Mouse (Mus musculus) midbrain, postnatal 0 days (tissue): ENCODE data around the gene Slc1a2. TPM values are rescaled to one million over a fixed set of nuclear protein-coding genes. Genes with fewer than 3 reads are reported as not detected.

Source experiments
- ATAC-seq: fragments of 200-750 bp; cut with Nextera tagmentation; 2 replicates; pipeline ENCODE4 v1.8.0; 2017; ENCODE audit warnings: moderate number of reproducible peaks, mild to moderate bottlenecking, moderate TSS enrichment, moderate library complexity; ENCODE audit not compliant: low FRiP score
- DNase-seq: peaks from one replicate; pipeline ENCODE4 v3.0.0-alpha.2; 2015; ENCODE audit warnings: low spot score
- H3K27ac ChIP-seq: fragments of 300-500 bp; sonication (generic); 2 replicates; pipeline ENCODE4 v1.5.1; 2014; ENCODE audit warnings: low read depth, mild to moderate bottlenecking, low read length, mixed read lengths
- H3K27me3 ChIP-seq: fragments of 300-500 bp; sonication (generic); 2 replicates; pipeline ENCODE4 v1.6.1; 2014; ENCODE audit warnings: low read length, control low read depth, mixed read lengths; ENCODE audit not compliant: insufficient read depth
- H3K36me3 ChIP-seq: fragments of 300-500 bp; sonication (generic); 2 replicates; pipeline ENCODE4 v1.6.1; 2014; ENCODE audit warnings: low read length, control low read depth, mixed read lengths; ENCODE audit not compliant: insufficient read depth
- H3K4me1 ChIP-seq: fragments of 300-500 bp; sonication (generic); 2 replicates; pipeline ENCODE4 v1.6.1; 2014; ENCODE audit warnings: mild to moderate bottlenecking, control low read depth, antibody characterized with exemption, low read length, mixed read lengths; ENCODE audit not compliant: insufficient read depth
- H3K4me2 ChIP-seq: fragments of 300-500 bp; sonication (generic); 2 replicates; pipeline ENCODE4 v1.6.1; 2014; ENCODE audit warnings: low read depth, mild to moderate bottlenecking, low read length, mixed read lengths; ENCODE audit not compliant: poor library complexity, severe bottlenecking
- H3K4me3 ChIP-seq: fragments of 300-500 bp; sonication (generic); 2 replicates; pipeline ENCODE4 v1.5.1; 2014; ENCODE audit warnings: low read depth, mild to moderate bottlenecking, low read length, moderate library complexity
- H3K9ac ChIP-seq: fragments of 300-500 bp; sonication (generic); replicated peaks from 2 replicates; pipeline ENCODE4 v1.6.1; 2014; ENCODE audit warnings: mild to moderate bottlenecking, low read length, moderate library complexity, mixed read lengths; ENCODE audit not compliant: poor library complexity, severe bottlenecking
- H3K9me3 ChIP-seq: fragments of 300-500 bp; sonication (generic); 2 replicates; pipeline ENCODE4 v1.6.1; 2016; ENCODE audit warnings: low read length, control low read depth
- CTCF ChIP-seq: IDR thresholded peaks from 2 replicates; pipeline ENCODE4 v1.5.1; 2016; ENCODE audit warnings: antibody characterized with exemption, mild to moderate bottlenecking
- WGBS: fragments of 180-500 bp; shearing (Covaris S2); extraction: QIAGEN DNeasy Blood & Tissue Kit; methylation state at CpG from one replicate; pipeline ENCODE4 v1.1.7; 2014; 5-methylcytosine and 5-hydroxymethylcytosine counted together
- polyA plus RNA-seq: library from polyadenylated mRNA; unstranded; fragments of >200 nt; fragmentation: Nextera tagmentation; extraction: Ambion mirVana; gene quantifications from 2 replicates; pipeline ENCODE4 v1.2.1, GENCODE M21; 2015
- total RNA-seq: library from RNA; depleted of rRNA; stranded (reverse); fragments of >200 nt; gene quantifications from 2 replicates; pipeline ENCODE4 v1.2.3, GENCODE M21; 2014

Slc1a2 gene
- total and polyA plus RNA-seq, 2 experiments from 2014 or later: 15.7 to 102 TPM

- H3K4me1 ChIP-seq: no peaks in the 10 kb centered on the region
- DNase-seq (no peak), ATAC-seq (no peak)
- H3K27me3 ChIP-seq: no peaks in the 10 kb centered on the region
- H3K9ac ChIP-seq: no peak overlapping the region
- H3K4me3 ChIP-seq: no peak overlapping the region
- TF ChIP-seq CTCF: no peak
- no peaks in the 10 kb centered on the region for H3K36me3 ChIP-seq
- WGBS: 87% methylated on average over 6 of the region's 6 CpGs
- no peaks in the 10 kb centered on the region for H3K9me3 ChIP-seq
- no peak overlapping the region for H3K27ac ChIP-seq
- no peak overlapping the region for H3K4me2 ChIP-seq
Measured at GRCm38 (mm10) chr2:102805283-102805682, 146.8 kb downstream of the Slc1a2 start.

DNA sequence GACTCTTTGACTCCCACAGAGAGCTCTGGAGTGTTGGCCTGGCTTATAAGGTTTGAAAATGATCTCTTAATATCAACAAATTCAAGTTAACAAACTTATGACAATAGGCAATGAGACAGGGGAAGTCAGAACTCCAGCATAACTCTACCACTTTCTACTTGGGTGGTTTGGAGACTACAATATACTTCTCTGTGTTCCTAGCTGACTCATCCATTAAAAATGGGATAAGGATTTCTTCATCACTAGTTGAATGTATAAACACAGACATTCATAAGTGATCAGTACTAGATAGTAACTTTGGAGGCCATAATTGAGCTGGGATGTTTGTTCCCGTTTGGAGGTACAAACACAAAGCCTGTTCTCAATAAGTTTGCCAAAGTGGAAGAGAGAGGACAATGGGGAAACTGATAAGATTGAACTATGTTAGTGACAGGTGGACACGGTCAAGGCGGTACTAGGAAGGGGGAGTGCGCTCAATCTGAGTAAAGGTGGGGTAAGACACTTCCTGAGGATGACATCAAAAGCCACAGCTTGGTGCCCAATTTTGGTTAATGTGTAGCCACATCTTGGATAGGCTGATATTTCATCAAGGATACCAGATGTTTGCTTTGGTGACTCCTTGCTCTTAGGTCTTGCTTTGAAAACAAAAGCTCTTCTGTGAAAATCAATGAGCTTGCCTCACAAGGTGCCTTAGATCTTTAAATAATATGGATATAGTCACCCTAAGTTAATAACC lies 147.5 kb downstream of the Slc1a2 start:
- no peak for TF ChIP-seq CTCF
- Histone ChIP-seq H3K27ac (no peak overlapping the region), H3K36me3 (no peaks in the 10 kb centered on the region), H3K9me3 (no peaks in the 10 kb centered on the region), H3K4me2 (no peak overlapping the region), H3K4me3 (no peak overlapping the region), H3K9ac (no peak overlapping the region), H3K4me1 (no peaks in the 10 kb centered on the region), H3K27me3 (no peaks in the 10 kb centered on the region)
- ATAC-seq (no peak), DNase-seq (no peak)
- 91% methylated on average over 4 of the region's 4 CpGs for WGBS

GRCm38 (mm10) chr2:102807633-102808032 lies 149.2 kb downstream of the Slc1a2 start:
- H3K36me3 ChIP-seq: no peaks in the 10 kb centered on the region
- WGBS: 70% methylated on average over 3 of the region's 3 CpGs
- no peak for ATAC-seq
- no peak overlapping the region for H3K27ac ChIP-seq
- no peak for DNase-seq
- no peaks in the 10 kb centered on the region for H3K4me1 ChIP-seq
- H3K4me3 ChIP-seq: no peak overlapping the region
- TF ChIP-seq CTCF: no peak
- H3K9ac ChIP-seq: no peak overlapping the region
- H3K27me3 ChIP-seq: no peaks in the 10 kb centered on the region
- H3K4me2 ChIP-seq: no peak overlapping the region
- H3K9me3 ChIP-seq: no peaks in the 10 kb centered on the region

DNA sequence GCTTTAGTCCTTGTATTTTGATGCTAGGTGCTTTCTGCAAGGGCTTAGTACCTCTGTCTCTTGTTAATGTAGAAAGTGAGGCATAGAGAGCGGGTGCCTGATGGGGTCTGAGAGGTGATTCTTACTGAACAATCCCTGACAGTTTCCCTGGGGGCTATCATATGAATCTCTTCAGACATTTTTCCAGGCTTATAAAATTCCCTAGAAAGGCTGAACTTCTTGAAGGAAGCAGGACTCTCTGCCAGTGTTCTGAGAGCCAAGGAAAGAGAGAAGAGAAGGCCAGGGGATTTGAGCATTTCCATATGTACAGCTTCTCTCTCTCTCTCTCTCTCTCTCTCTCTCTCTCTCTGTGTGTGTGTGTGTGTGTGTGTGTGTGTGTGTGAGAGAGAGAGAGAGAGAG lies 151.0 kb downstream of the Slc1a2 start:
- DNase-seq (no peak), ATAC-seq (no peak)
- TF ChIP-seq CTCF: no peak
- H3K4me3 ChIP-seq: no peak overlapping the region
- 89% methylated on average over 1 of the region's 1 CpGs for WGBS
- H3K4me1 ChIP-seq: no peaks in the 10 kb centered on the region
- no peak overlapping the region for H3K27ac ChIP-seq
- no peaks in the 10 kb centered on the region for H3K9me3 ChIP-seq
- no peaks in the 10 kb centered on the region for H3K27me3 ChIP-seq
- no peak overlapping the region for H3K4me2 ChIP-seq
- no peak overlapping the region for H3K9ac ChIP-seq
- H3K36me3 ChIP-seq: no peaks in the 10 kb centered on the region

- WGBS: 77% methylated on average over 4 of the region's 4 CpGs
- Histone ChIP-seq H3K9ac (no peak overlapping the region), H3K36me3 (no peaks in the 10 kb centered on the region), H3K4me2 (no peak overlapping the region), H3K27me3 (no peaks in the 10 kb centered on the region), H3K9me3 (no peaks in the 10 kb centered on the region), H3K4me3 (no peak overlapping the region), H3K27ac (no peak overlapping the region), H3K4me1 (no peaks in the 10 kb centered on the region)
- TF ChIP-seq CTCF: no peak
- DNase-seq: no peak
- ATAC-seq: no peak
Measured at GRCm38 (mm10) chr2:102812756-102813155, 154.3 kb downstream of the Slc1a2 start.

DNA sequence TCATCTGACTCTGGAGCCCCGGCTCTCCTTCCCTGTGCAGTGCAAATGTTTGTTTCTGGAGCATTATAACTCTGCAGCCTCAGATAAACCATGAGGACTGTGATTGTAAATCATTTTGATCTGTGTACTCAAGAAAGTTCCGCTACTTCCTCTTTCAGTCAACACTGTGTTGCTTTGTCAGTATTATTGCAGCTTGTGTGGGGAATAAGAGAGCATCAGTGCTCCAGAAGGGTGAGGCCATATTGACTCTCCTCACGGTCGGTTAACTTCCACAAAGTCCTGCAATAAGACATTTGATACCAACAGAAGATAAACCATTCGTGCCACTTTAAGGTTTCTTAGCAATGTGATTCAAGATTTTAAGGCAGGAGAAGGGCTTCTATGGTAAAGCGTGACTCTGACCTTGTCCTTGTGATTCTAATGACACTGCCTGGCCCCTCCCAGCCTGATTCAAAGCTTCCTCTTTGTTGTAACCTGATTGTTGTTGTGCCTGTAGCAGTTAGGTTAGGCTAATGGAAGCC lies 156.9 kb downstream of the Slc1a2 start:
- no peak overlapping the region for H3K4me3 ChIP-seq
- WGBS: 79% methylated on average over 6 of the region's 6 CpGs
- no peak overlapping the region for H3K27ac ChIP-seq
- no peak overlapping the region for H3K9ac ChIP-seq
- TF ChIP-seq CTCF: no peak
- H3K36me3 ChIP-seq: no peaks in the 10 kb centered on the region
- H3K4me2 ChIP-seq: no peak overlapping the region
- peaks cover 6% of the 10 kb centered on the region; the same call in 1 of the 2 replicates for H3K4me1 ChIP-seq
- DNase-seq: no peak
- ATAC-seq: no peak
- no peaks in the 10 kb centered on the region for H3K9me3 ChIP-seq
- H3K27me3 ChIP-seq: no peaks in the 10 kb centered on the region
